ENCODE assay signal across 9 mouse cellular contexts in the genomic region with DNA sequence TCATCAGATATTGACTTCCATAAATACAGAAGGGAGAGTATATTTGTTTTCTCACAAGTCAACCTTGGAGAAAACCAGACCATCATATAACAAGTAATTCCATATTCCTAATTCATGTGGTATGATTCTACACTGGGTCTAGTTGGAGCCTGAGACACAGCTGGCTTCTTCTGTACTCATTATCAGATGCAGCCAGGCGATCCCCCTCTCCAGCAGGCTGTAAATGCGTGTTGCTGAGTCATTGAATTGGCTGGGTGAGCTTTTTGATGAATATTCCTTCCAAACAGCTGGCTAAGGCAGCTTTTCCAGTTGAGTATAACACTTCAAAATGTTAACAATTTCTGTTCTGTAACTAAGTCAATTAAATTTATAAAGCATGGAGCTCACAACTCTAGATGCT.
DNase-seq lines count a peak whose midpoint lies in the region; ATAC-seq and TF ChIP-seq lines count a peak whose summit lies in the region.
"Had no signal": no experiment of that assay in that cellular context is flagged by ENCODE, and none has a peak within 500 bp of the region (broad histone marks: within the 10 kb centered on the region; RNA-seq: fewer than 3 reads in every experiment).

No protein-coding gene starts in this region.

- 65% methylated on average over 2 of the region's 2 CpGs for WGBS in heart, adult 2 months
- WGBS in neural tube, embryonic 12.5 days = 66% methylated on average over 2 of the region's 2 CpGs

- DNase-seq in heart, postnatal 4 days = peak; percentile 18
- DNase-seq in heart, adult 2 months = no peak
- DNase-seq in neural tube, embryonic 10.5 days (ENCODE audit: extremely low spot score, low spot score) = no peak
- DNase-seq in gastrocnemius, postnatal 25 days = peak; percentile 20
- DNase-seq in right cerebral cortex, postnatal 14 days = peak; percentile 12

- no peaks in the 10 kb centered on the region for H3K27me3 ChIP-seq in heart, adult 2 months (ENCODE audit: control insufficient read depth, insufficient read depth, low read length)
- H3K27me3 ChIP-seq in neural tube, embryonic 12.5 days (replicated peaks) = no peaks in the 10 kb centered on the region
- H3K27me3 ChIP-seq: embryonic facial prominence, embryonic 15.5 days had no signal

- H3K79me2 ChIP-seq in heart, adult 2 months (replicated peaks; ENCODE audit: control insufficient read depth, insufficient read depth, low read length) = no peaks in the 10 kb centered on the region

- no peak overlapping the region for H3K4me3 ChIP-seq in heart, adult 2 months
- no peak overlapping the region for H3K4me3 ChIP-seq in neural tube, embryonic 12.5 days
- H3K4me3 ChIP-seq: embryonic facial prominence, embryonic 15.5 days had no signal

- TF ChIP-seq EP300 in heart, adult 2 months (IDR thresholded peaks at IDR 0.05; ENCODE audit: insufficient read depth, low read depth, low read length) = no peak

- no peak overlapping the region for H3K9ac ChIP-seq in heart, adult 2 months (ENCODE audit: low read depth, low read length)
- no peak overlapping the region for H3K9ac ChIP-seq in neural tube, embryonic 12.5 days
- H3K9ac ChIP-seq: embryonic facial prominence, embryonic 15.5 days had no signal

- no peak for TF ChIP-seq POLR2A in heart, adult 2 months (IDR thresholded peaks at IDR 0.05; ENCODE audit: insufficient read depth, low read depth, low read length)

- TF ChIP-seq CTCF in heart, adult 2 months (IDR thresholded peaks at IDR 0.05) = no peak

- H3K4me2 ChIP-seq in neural tube, embryonic 12.5 days (replicated peaks) = no peak overlapping the region
- H3K4me2 ChIP-seq: embryonic facial prominence, embryonic 15.5 days had no signal

- H3K4me1 ChIP-seq in heart, adult 2 months (ENCODE audit: control insufficient read depth, insufficient read depth, low read length) = peaks cover 4% of the 10 kb centered on the region
- no peaks in the 10 kb centered on the region for H3K4me1 ChIP-seq in neural tube, embryonic 12.5 days
- H3K4me1 ChIP-seq: embryonic facial prominence, embryonic 15.5 days had no signal

- intact Hi-C loops in heart, adult 2 months (cut with DNase I) = no loop called here

- peak; percentile 85 for ATAC-seq in neural tube, embryonic 12.5 days (ENCODE audit: low FRiP score, low read depth)
- no peak for ATAC-seq in cerebellum, adult (ENCODE audit: insufficient number of reproducible peaks, low FRiP score, low TSS enrichment)

- H3K36me3 ChIP-seq in heart, adult 2 months (ENCODE audit: control insufficient read depth, insufficient read depth, low read length) = no peaks in the 10 kb centered on the region
- H3K36me3 ChIP-seq in neural tube, embryonic 12.5 days = no peaks in the 10 kb centered on the region
- H3K36me3 ChIP-seq: embryonic facial prominence, embryonic 15.5 days had no signal

- no peak overlapping the region for H3K27ac ChIP-seq in heart, adult 2 months
- no peak overlapping the region for H3K27ac ChIP-seq in neural tube, embryonic 12.5 days
- H3K27ac ChIP-seq: embryonic facial prominence, embryonic 15.5 days; macrophage had no signal

- H3K9me3 ChIP-seq in neural tube, embryonic 12.5 days = no peaks in the 10 kb centered on the region
- H3K9me3 ChIP-seq: embryonic facial prominence, embryonic 15.5 days had no signal

Comparison
In these comparisons a context has a peak if more than half of its experiments do, and no peak if none do; other contexts are left out.
1. DNase-seq: peak in heart, postnatal 4 days (single experiment), gastrocnemius, postnatal 25 days (single experiment) and right cerebral cortex, postnatal 14 days (single experiment); none in heart, adult 2 months (0 of 2) and neural tube, embryonic 10.5 days (single experiment).